Mouse (Mus musculus): ENCODE results near the gene Fap. TPM values are rescaled to one million over a fixed set of nuclear protein-coding genes. Genes with fewer than 3 reads are reported as not detected.

Fap gene
- total RNA-seq (2023; ENCODE audit: inconsistent age): not detected in 4 replicates

GRCm38 (mm10) chr2:62573753-62574159 lies at the start of gene Fap:
Gene Fap, minus strand, starts transcription at chr2:62574075.

DNA sequence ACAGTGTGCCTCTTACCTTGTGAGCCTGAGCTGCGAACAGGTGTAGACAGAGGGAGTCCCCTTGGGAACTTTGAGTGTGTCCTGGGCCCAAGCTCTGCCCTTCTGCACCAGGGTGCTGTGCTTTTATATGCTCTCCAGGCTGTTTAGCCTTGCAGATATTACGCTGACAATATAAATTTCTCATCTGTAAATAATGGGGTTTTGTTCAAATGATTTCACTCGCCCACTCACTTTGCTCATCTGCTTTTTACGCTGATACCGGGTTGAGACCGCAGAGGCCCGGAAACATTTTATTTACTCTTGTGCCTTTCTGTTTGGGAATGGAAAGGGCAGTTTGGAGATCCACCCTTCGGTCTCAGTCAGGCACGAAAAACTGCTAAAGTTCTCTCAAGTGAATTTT lies 90.3 kb downstream of the Fap start, which contains the start of gene Gcg:
Gcg (minus strand) TSS at position 101 of the 400 bp plus-strand sequence.

Other genes starting within 250 kb of the Fap start
- 88.7 to 106 TPM (median 94.0 TPM) in 4 replicates for gene Dpp4, start 161.8 kb downstream of the Fap start, total RNA-seq (2023; ENCODE audit: inconsistent age)
- not detected in 4 replicates for gene Gcg, start 90.4 kb downstream of the Fap start, total RNA-seq (2023; ENCODE audit: inconsistent age)
- 2.6 to 6.1 TPM (median 3.8 TPM) in 4 replicates for gene Ifih1, start 72.2 kb upstream of the Fap start, total RNA-seq (2023; ENCODE audit: inconsistent age)
- gene Gca, start 90.2 kb upstream of the Fap start, total RNA-seq (2023; ENCODE audit: inconsistent age): 0.63 to 2.3 TPM (median 1.2 TPM) in 4 replicates

All from B cell, adult (primary cell).